Mouse (Mus musculus) heart, embryonic 16.5 days (tissue): ENCODE measurements at regions not wholly inside any gene's neighbourhood (a gene's known extent, or its start where the extent isn't known, plus 50 kb on each side); places are given as distances from the start of the nearest gene placed in this dataset.

ENCODE experiments used
- ATAC-seq: fragments of 200-750 bp; cut with Nextera tagmentation; replicated peaks from 2 replicates; pipeline ENCODE4 v1.8.0; 2017; ENCODE audit warnings: moderate number of reproducible peaks; ENCODE audit not compliant: insufficient read depth, low FRiP score; ENCODE audit errors: extremely low read depth
- H3K27ac ChIP-seq: fragments of 300-500 bp; sonication (generic); 2 replicates; pipeline ENCODE4 v1.5.1; 2014; ENCODE audit warnings: mild to moderate bottlenecking, low read length, control low read depth, moderate library complexity
- H3K27me3 ChIP-seq: fragments of 300-500 bp; sonication (generic); 2 replicates; pipeline ENCODE4 v1.6.1; 2014; ENCODE audit warnings: low read length, mixed read lengths; ENCODE audit not compliant: control insufficient read depth, insufficient read depth
- H3K36me3 ChIP-seq: fragments of 300-500 bp; sonication (generic); 2 replicates; pipeline ENCODE4 v1.6.1; 2014; ENCODE audit not compliant: control insufficient read depth, insufficient read depth
- H3K4me1 ChIP-seq: fragments of 300-500 bp; sonication (generic); 2 replicates; pipeline ENCODE4 v1.6.1; 2014; ENCODE audit warnings: low read length, mixed read lengths; ENCODE audit not compliant: control insufficient read depth, insufficient read depth
- H3K4me2 ChIP-seq: fragments of 300-500 bp; sonication (generic); 2 replicates; pipeline ENCODE4 v1.6.1; 2014; ENCODE audit warnings: low read depth, mild to moderate bottlenecking, control low read depth, low read length
- H3K4me3 ChIP-seq: fragments of 300-500 bp; sonication (generic); 2 replicates; pipeline ENCODE4 v1.5.1; 2014; ENCODE audit warnings: mild to moderate bottlenecking, control low read depth, low read length
- H3K9ac ChIP-seq: fragments of 300-500 bp; sonication (generic); 2 replicates; pipeline ENCODE4 v1.6.1; 2014; ENCODE audit warnings: low read length, control low read depth
- H3K9me3 ChIP-seq: fragments of 300-500 bp; sonication (generic); replicated peaks from 2 replicates; pipeline ENCODE4 v1.6.1; 2016; ENCODE audit warnings: low read length; ENCODE audit not compliant: control insufficient read depth
- WGBS: fragments of 180-500 bp; shearing (Covaris S2); extraction: QIAGEN DNeasy Blood & Tissue Kit; methylation state at CpG from one replicate; pipeline ENCODE4 v1.1.7; 2014; 5-methylcytosine and 5-hydroxymethylcytosine counted together

DNA sequence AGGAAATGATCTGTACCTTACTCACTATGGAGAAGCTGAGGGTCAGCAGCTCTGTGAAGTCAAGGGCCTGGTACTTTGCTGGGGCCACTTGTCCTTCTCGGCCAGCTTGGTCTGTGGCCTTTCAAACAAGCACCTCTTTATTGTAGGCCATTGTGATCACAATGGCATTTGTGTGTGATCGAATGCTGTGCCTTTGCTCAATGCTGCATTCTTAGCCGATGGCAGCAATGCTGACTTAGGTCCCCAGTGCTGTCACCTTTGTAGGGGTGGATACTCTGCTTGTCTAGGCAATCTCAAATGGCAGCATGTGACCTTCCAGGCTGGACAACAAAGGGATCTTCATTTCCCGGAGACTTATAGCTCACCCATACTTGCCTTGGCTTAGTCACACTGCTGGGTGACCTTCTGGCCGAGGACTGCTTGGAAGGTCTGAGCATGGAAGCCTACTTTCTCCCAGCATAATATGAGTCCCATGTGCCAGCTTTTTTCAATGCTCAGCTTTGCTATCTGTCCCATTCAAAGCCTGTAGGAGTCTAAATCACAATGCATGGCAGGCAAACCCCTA is 100.4 kb upstream of the Shh start:
- ATAC-seq, result no peak
- Histone ChIP-seq H3K9me3 (no peaks in the 10 kb centered on the region), H3K4me2 (no peak overlapping the region), H3K9ac (no peak overlapping the region), H3K4me3 (no peak overlapping the region), H3K27ac (no peak overlapping the region), H3K27me3 (no peaks in the 10 kb centered on the region), H3K36me3 (no peaks in the 10 kb centered on the region), H3K4me1 (no peaks in the 10 kb centered on the region)
- WGBS, result 84% methylated on average over 5 of the region's 5 CpGs

DNA sequence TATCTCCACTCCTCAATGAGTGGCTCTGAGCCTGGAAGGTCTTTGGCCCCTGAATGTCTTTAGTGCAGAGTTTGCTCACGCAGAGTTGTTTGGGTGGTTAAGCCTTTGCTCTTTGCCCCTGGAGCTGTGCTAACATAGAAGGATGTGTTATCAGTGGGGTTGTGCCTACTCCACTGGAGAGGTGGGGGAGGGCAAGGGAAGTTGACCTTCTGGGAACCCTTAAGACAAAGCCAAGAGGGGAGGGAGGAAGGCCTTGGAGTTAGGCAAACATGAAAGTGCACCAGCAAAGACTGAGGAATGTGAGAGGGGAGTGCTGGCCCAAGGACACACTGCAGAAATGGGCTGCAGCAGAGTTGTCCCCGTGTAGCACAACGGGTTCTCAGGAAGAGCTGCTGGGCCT is 96.3 kb upstream of the Shh start:
- Histone ChIP-seq H3K27ac (no peak overlapping the region), H3K9ac (no peak overlapping the region), H3K36me3 (no peaks in the 10 kb centered on the region), H3K4me3 (no peak overlapping the region), H3K27me3 (no peaks in the 10 kb centered on the region), H3K4me1 (no peaks in the 10 kb centered on the region), H3K4me2 (no peak overlapping the region), H3K9me3 (no peaks in the 10 kb centered on the region)
- ATAC-seq, result no peak
- WGBS, result 16% methylated on average over 3 of the region's 3 CpGs

DNA sequence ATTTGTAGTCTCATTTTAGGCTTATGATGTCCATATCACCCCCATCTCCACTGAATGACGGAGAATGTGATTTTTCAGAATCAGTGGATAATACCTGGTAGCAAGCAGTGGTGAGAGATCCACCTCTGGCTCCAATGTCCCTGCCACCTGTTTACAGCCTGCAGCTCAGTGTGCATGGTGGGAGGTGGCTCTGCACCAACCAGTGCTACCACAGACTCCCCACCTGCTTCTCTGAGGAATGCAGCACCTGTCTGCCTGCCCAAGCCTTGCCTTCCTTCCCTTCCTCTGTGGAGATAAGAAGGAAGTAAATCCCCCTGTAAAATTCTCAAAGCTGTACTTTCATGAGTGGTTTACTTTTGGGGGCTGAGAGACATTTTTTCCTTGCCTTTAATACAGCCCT is 95.9 kb upstream of the Shh start:
- WGBS, result 71% methylated on average over 1 of the region's 1 CpGs
- no peaks in the 10 kb centered on the region for H3K27me3 ChIP-seq
- no peak for ATAC-seq
- no peaks in the 10 kb centered on the region for H3K36me3 ChIP-seq
- H3K9me3 ChIP-seq, result no peaks in the 10 kb centered on the region
- no peak overlapping the region for H3K4me2 ChIP-seq
- H3K4me1 ChIP-seq, result no peaks in the 10 kb centered on the region
- H3K27ac ChIP-seq, result no peak overlapping the region
- H3K9ac ChIP-seq, result no peak overlapping the region
- no peak overlapping the region for H3K4me3 ChIP-seq

DNA sequence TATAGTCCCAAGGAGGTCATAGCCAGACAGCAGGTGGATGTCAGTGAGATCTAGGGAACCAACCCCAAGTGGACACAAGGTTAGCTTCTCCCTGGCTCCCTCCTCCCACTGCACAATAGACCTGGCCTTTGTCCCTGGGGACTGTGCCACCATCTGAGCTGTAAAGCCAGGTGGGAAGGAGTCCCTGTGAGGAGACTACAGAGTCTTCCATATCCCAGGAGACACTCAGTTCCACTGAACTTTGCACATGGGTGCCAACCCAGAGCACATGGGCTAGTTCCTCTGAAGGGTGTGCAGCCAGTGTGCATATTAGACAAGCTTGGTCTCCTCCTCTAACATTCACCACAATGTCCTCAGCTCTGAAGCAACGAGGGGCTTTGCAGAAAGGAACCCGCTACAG is 86.5 kb upstream of the Shh start:
- Histone ChIP-seq H3K9ac (no peak overlapping the region), H3K4me1 (no peaks in the 10 kb centered on the region), H3K27ac (no peak overlapping the region), H3K27me3 (no peaks in the 10 kb centered on the region), H3K9me3 (no peaks in the 10 kb centered on the region), H3K4me2 (no peak overlapping the region), H3K4me3 (no peak overlapping the region), H3K36me3 (no peaks in the 10 kb centered on the region)
- ATAC-seq, result no peak
- WGBS, result 84% methylated on average over 2 of the region's 2 CpGs

DNA sequence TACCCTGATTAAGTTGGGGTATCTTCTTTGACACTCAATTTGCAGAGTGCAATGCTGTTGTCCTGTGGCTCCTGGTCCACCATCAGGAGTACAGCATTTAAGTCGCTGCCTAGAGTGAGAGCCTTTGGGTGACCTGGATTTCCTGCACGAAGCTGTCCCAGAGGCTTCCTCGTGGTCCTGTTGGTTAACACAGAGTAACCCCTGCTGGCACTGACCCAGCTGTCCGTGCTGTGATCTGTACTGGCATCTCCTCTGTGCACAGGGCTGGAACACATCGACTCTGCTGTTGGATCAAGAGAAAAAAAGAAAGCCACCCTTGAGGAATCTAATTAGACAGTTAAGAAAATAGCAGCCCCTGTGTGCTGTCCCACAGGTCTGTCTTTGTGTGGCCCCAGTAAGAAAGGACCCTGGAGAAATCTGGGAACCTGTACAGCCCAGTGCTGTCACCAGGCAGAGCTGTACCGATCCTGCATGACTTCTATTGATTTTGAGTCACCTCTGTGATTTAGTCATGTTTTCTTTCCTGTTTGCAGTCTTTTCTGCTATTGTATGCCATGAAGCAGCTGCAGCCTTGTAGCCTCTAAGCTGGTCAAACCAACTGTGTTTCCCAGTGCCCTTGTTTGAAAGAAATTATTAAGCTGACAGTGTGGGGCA is 63.3 kb upstream of the Shh start:
- H3K4me2 ChIP-seq, result no peak overlapping the region
- no peaks in the 10 kb centered on the region for H3K27me3 ChIP-seq
- H3K4me1 ChIP-seq, result no peaks in the 10 kb centered on the region
- no peaks in the 10 kb centered on the region for H3K9me3 ChIP-seq
- H3K36me3 ChIP-seq, result no peaks in the 10 kb centered on the region
- no peak overlapping the region for H3K4me3 ChIP-seq
- H3K9ac ChIP-seq, result no peak overlapping the region
- no peak overlapping the region for H3K27ac ChIP-seq
- WGBS, result 39% methylated on average over 6 of the region's 6 CpGs
- no peak for ATAC-seq

GRCm38 (mm10) chr5:28526435-28526834 is 59.4 kb upstream of the Shh start:
- Histone ChIP-seq H3K9me3 (no peaks in the 10 kb centered on the region), H3K36me3 (no peaks in the 10 kb centered on the region), H3K4me2 (no peak overlapping the region), H3K4me3 (no peak overlapping the region), H3K4me1 (peaks cover 1% of the 10 kb centered on the region), H3K27ac (no peak overlapping the region), H3K9ac (no peak overlapping the region), H3K27me3 (no peaks in the 10 kb centered on the region)
- no peak for ATAC-seq
- WGBS, result 82% methylated on average over 3 of the region's 3 CpGs

DNA sequence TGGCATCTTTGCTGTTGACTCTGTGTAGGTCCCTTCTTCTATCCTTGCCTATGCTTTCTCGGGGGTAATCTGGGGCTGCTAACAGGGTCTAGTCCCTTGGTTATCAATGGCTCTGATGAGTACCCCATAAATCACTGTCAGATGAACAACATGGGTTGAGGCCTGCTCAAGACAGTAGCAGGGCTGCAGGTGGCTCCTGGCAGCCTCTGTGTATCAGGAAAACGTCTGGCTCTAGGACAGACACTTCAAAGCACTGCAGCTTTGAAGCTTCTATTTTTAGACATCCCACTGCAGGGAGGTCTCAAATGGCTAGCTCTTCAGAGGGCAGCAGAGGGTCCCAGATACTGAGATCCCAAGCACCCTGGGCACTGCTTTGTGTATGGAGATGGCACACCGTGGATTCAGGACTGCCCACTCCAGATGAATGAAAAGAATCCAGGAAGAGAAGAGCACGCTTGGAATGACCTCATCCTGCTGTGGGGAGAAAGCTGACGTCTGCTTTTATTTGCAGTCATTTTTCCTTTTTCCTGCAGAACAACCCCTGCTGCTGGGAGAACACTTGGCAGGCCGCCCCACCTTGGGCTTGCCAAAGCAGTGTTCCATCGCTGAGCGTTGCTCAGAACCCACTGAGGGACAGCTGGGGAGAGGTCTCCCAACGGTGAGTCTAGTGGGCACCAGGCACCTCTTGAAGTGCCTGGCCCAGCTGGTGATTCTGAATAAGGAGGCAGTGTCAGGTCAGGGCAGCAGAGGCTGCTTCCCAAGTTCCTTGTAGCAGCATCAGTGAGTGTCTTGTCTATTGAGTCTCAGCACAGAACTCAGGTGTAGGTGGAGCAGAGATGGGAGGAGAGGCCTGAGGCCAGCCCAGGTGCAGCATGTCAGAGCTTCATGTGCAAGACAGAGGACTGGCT is 54.0 kb upstream of the Shh start:
- no peaks in the 10 kb centered on the region for H3K9me3 ChIP-seq
- peak overlapping the region; percentile 15; the same call in 1 of the 2 replicates for H3K27ac ChIP-seq
- no peak overlapping the region for H3K4me3 ChIP-seq
- WGBS, result 8% methylated on average over 9 of the region's 9 CpGs
- ATAC-seq, result peak; percentile 72
- H3K27me3 ChIP-seq, result no peaks in the 10 kb centered on the region
- H3K9ac ChIP-seq, result no peak overlapping the region
- H3K4me1 ChIP-seq, result peaks cover 13% of the 10 kb centered on the region
- peak overlapping the region; percentile 47 for H3K4me2 ChIP-seq
- no peaks in the 10 kb centered on the region for H3K36me3 ChIP-seq

DNA sequence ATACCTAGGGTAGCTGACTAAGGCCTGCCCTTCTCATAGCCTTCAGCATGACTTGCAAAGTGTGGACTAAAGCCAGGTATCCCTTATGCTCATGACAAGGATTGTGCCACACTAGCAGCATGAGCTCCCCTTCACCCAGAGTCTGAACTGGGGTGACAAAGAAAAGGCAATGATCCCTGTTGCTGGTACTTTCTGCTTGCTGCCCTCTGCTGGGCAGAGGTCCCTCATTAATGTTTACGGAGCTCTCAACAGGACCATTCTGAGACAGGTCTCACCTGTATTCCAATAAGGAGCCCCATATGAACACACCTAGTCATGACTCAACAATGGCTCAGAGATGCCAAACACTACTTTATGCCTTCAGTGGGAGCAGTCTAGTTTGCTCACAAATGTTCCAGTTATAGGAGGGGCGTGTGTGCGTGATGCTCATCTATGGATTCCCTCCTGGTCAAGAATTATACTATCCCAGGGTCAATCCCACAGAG is 52.0 kb upstream of the Shh start:
- no peak overlapping the region for H3K27ac ChIP-seq
- H3K4me1 ChIP-seq, result peaks cover 13% of the 10 kb centered on the region
- 84% methylated on average over 3 of the region's 3 CpGs for WGBS
- no peak overlapping the region for H3K4me3 ChIP-seq
- H3K4me2 ChIP-seq, result no peak overlapping the region
- H3K36me3 ChIP-seq, result no peaks in the 10 kb centered on the region
- no peaks in the 10 kb centered on the region for H3K27me3 ChIP-seq
- no peaks in the 10 kb centered on the region for H3K9me3 ChIP-seq
- ATAC-seq, result no peak
- no peak overlapping the region for H3K9ac ChIP-seq
